19 mouse cellular contexts compared by ENCODE assay signal in the genomic region with DNA sequence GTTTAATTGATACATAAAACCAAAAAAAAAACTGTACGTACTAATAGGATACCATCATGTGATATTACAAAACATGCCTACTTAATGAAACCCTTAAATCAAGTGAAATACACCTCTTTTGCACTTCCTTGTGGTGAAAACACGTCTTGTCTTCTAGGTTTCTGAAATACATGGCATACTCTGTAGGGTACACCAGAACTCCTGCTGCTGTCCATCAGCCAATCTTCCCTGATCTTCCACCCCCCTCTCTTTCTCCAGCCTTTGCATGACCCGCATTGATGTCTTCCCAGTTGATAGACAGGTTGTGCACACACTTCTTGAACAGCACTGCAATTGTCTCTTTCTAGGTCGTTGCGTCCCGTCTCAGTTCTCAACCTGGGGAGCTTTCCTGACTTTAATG.
DNase-seq lines count a peak whose midpoint lies in the region; ATAC-seq and TF ChIP-seq lines count a peak whose summit lies in the region.
"Had no signal": no experiment of that assay in that cellular context is flagged by ENCODE, and none has a peak within 500 bp of the region (broad histone marks: within the 10 kb centered on the region; RNA-seq: fewer than 3 reads in every experiment).

No protein-coding gene starts in this region.

- ATAC-seq in intestine, embryonic 14.5 days (replicated peaks; ENCODE audit: low FRiP score, low TSS enrichment, low read depth): no peak
- ATAC-seq in intestine, postnatal 0 days: no peak
- ATAC-seq: forebrain, embryonic 13.5 days; forebrain, embryonic 15.5 days had no signal

- peak overlapping the region; percentile 93 for H3K27ac ChIP-seq in gastrocnemius, adult 2 months
- H3K27ac ChIP-seq in intestine, embryonic 14.5 days (ENCODE audit: low read depth): no peak overlapping the region
- H3K27ac ChIP-seq in intestine, postnatal 0 days (ENCODE audit: low read depth, low read length): no peak overlapping the region
- H3K27ac ChIP-seq: embryonic facial prominence, embryonic 13.5 days; embryonic facial prominence, embryonic 15.5 days; forebrain, embryonic 13.5 days; forebrain, embryonic 15.5 days had no signal

- H3K4me1 ChIP-seq in intestine, embryonic 14.5 days (replicated peaks; ENCODE audit: control insufficient read depth, insufficient read depth, low read length): 0 out of 2 replicates have a peak, but pooled peaks cover 9% of the 10 kb centered on the region
- no peaks in the 10 kb centered on the region for H3K4me1 ChIP-seq in intestine, postnatal 0 days (replicated peaks; ENCODE audit: control insufficient read depth, insufficient read depth, low read length)
- H3K4me1 ChIP-seq: embryonic facial prominence, embryonic 15.5 days; forebrain, embryonic 13.5 days had no signal

- H3K4me3 ChIP-seq in gastrocnemius, adult 2 months: no peak overlapping the region
- H3K4me3 ChIP-seq in intestine, embryonic 14.5 days (ENCODE audit: low read depth, low read length): no peak overlapping the region
- H3K4me3 ChIP-seq in intestine, postnatal 0 days (ENCODE audit: low read depth, low read length): no peak overlapping the region
- H3K4me3 ChIP-seq: embryonic facial prominence, embryonic 13.5 days; embryonic facial prominence, embryonic 15.5 days; erythroblast, embryonic 14.5 days; forebrain, embryonic 13.5 days; forebrain, embryonic 15.5 days had no signal

- H3K9ac ChIP-seq in intestine, embryonic 14.5 days (ENCODE audit: low read length): no peak overlapping the region
- no peak overlapping the region for H3K9ac ChIP-seq in intestine, postnatal 0 days (ENCODE audit: low read depth, low read length)
- H3K9ac ChIP-seq: embryonic facial prominence, embryonic 13.5 days; embryonic facial prominence, embryonic 15.5 days; forebrain, embryonic 13.5 days; forebrain, embryonic 15.5 days had no signal

- H3K27me3 ChIP-seq in intestine, embryonic 14.5 days (replicated peaks; ENCODE audit: control insufficient read depth, insufficient read depth, low read length): no peaks in the 10 kb centered on the region
- no peaks in the 10 kb centered on the region for H3K27me3 ChIP-seq in intestine, postnatal 0 days (replicated peaks; ENCODE audit: control insufficient read depth, insufficient read depth, low read length)
- H3K27me3 ChIP-seq: embryonic facial prominence, embryonic 13.5 days; embryonic facial prominence, embryonic 15.5 days; forebrain, embryonic 13.5 days; forebrain, embryonic 15.5 days had no signal

- H3K4me2 ChIP-seq in intestine, embryonic 14.5 days (ENCODE audit: low read length): no peak overlapping the region
- no peak overlapping the region for H3K4me2 ChIP-seq in intestine, postnatal 0 days (replicated peaks; ENCODE audit: low read depth)
- H3K4me2 ChIP-seq: embryonic facial prominence, embryonic 13.5 days; embryonic facial prominence, embryonic 15.5 days; forebrain, embryonic 13.5 days; forebrain, embryonic 15.5 days had no signal

- no peak for TF ChIP-seq CTCF in gastrocnemius, adult 2 months (IDR thresholded peaks at IDR 0.05)
- no peak for TF ChIP-seq CTCF in intestine, postnatal 0 days (IDR thresholded peaks at IDR 0.05; ENCODE audit: low read depth)

- no peaks in the 10 kb centered on the region for H3K36me3 ChIP-seq in intestine, embryonic 14.5 days (ENCODE audit: control insufficient read depth, insufficient read depth, low read length)
- no peaks in the 10 kb centered on the region for H3K36me3 ChIP-seq in intestine, postnatal 0 days (ENCODE audit: control insufficient read depth, insufficient read depth)
- H3K36me3 ChIP-seq: embryonic facial prominence, embryonic 13.5 days; embryonic facial prominence, embryonic 15.5 days; forebrain, embryonic 15.5 days had no signal

- 79% methylated on average over 6 of the region's 6 CpGs for WGBS in intestine, embryonic 14.5 days
- WGBS in intestine, postnatal 0 days: 85% methylated on average over 6 of the region's 6 CpGs

- no peak for DNase-seq in gastrocnemius, adult 2 months
- no peak for DNase-seq in gastrocnemius, postnatal 14 days
- peak; percentile 27 for DNase-seq in intestine, embryonic 14.5 days (ENCODE audit: low spot score)
- DNase-seq: adrenal gland, adult 2 months; adrenal gland, postnatal 10 days; adrenal gland, postnatal 25 days; cerebellum, adult 11 months; cerebellum, adult 18-20 months; cerebellum, adult 8-10 months; cerebellum, adult 9-11 months; cerebellum, postnatal 14 days; cerebellum, postnatal 36 days; embryo, embryonic 11 days had no signal

- intact Hi-C loops in gastrocnemius, adult 2 months (cut with DNase I): loop anchor here (5.0 kb wide), 1 partner anchor 488 kb away; no protein-coding TSS in a partner anchor
- intact Hi-C loops in gastrocnemius, postnatal 14 days (cut with DNase I; ENCODE audit: low total_unique reads): loop anchor here (5.0 kb wide), 2 partner anchors 97 to 117 kb away; no protein-coding TSS in a partner anchor

- no peaks in the 10 kb centered on the region for H3K9me3 ChIP-seq in intestine, embryonic 14.5 days (ENCODE audit: control insufficient read depth, low read length)
- H3K9me3 ChIP-seq in intestine, postnatal 0 days (ENCODE audit: control insufficient read depth): no peaks in the 10 kb centered on the region
- H3K9me3 ChIP-seq: embryonic facial prominence, embryonic 13.5 days; embryonic facial prominence, embryonic 15.5 days; forebrain, embryonic 13.5 days; forebrain, embryonic 15.5 days had no signal
